Mouse (Mus musculus) hindbrain, embryonic 13.5 days (tissue): ENCODE results near the gene Prr23a3. TPM values are rescaled to one million over a fixed set of nuclear protein-coding genes. Genes with fewer than 3 reads are reported as not detected.

Experiments used
- ATAC-seq: fragments of 200-750 bp; cut with Nextera tagmentation; 2 replicates; pipeline ENCODE4 v1.8.0; 2017; ENCODE audit warnings: moderate TSS enrichment; ENCODE audit not compliant: low FRiP score
- H3K27ac ChIP-seq: fragments of 300-500 bp; sonication (generic); 2 replicates; pipeline ENCODE4 v1.5.1; 2015; ENCODE audit warnings: inconsistent platforms, mild to moderate bottlenecking, moderate library complexity
- H3K27me3 ChIP-seq: fragments of 300-500 bp; sonication (generic); 2 replicates; pipeline ENCODE4 v1.6.1; 2015; ENCODE audit warnings: mild to moderate bottlenecking, inconsistent platforms
- H3K36me3 ChIP-seq: fragments of 300-500 bp; sonication (generic); 2 replicates; pipeline ENCODE4 v1.6.1; 2015; ENCODE audit warnings: mild to moderate bottlenecking, inconsistent platforms
- H3K4me1 ChIP-seq: fragments of 300-500 bp; sonication (generic); replicated peaks from 2 replicates; pipeline ENCODE4 v1.6.1; 2015; ENCODE audit warnings: inconsistent platforms
- H3K4me2 ChIP-seq: fragments of 300-500 bp; sonication (generic); 2 replicates; pipeline ENCODE4 v1.6.1; 2015; ENCODE audit warnings: inconsistent platforms, mild to moderate bottlenecking, moderate library complexity
- H3K4me3 ChIP-seq: fragments of 300-500 bp; sonication (generic); 2 replicates; pipeline ENCODE4 v1.5.1; 2015; ENCODE audit warnings: mild to moderate bottlenecking, inconsistent platforms
- H3K9ac ChIP-seq: fragments of 300-500 bp; sonication (generic); 2 replicates; pipeline ENCODE4 v1.6.1; 2015; ENCODE audit warnings: mild to moderate bottlenecking, inconsistent platforms
- H3K9me3 ChIP-seq: fragments of 300-500 bp; sonication (generic); 2 replicates; pipeline ENCODE4 v1.6.1; 2016; ENCODE audit warnings: inconsistent platforms
- WGBS: fragments of 180-500 bp; shearing (Covaris S2); methylation state at CpG from one replicate; pipeline ENCODE4 v1.1.7; 2015; 5-methylcytosine and 5-hydroxymethylcytosine counted together
- polyA plus RNA-seq: library from polyadenylated mRNA; unstranded; fragments of >200 nt; fragmentation: Nextera tagmentation; extraction: Ambion mirVana; gene quantifications from 2 replicates; pipeline ENCODE4 v1.2.1, GENCODE M21; 2015

The Prr23a3 gene
- polyA plus RNA-seq, 1 experiment from 2014 or later: not detected

- Histone ChIP-seq H3K27ac (no peak overlapping the region), H3K9me3 (peaks cover 8% of the 10 kb centered on the region; the same call in 1 of the 2 replicates), H3K4me2 (no peak overlapping the region), H3K4me3 (no peak overlapping the region), H3K4me1 (no peaks in the 10 kb centered on the region), H3K9ac (no peak overlapping the region), H3K27me3 (no peaks in the 10 kb centered on the region), H3K36me3 (no peaks in the 10 kb centered on the region)
- 88% methylated on average over 1 of the region's 1 CpGs for WGBS
- no peak for ATAC-seq
These were observed 36.9 kb downstream of the Prr23a3 start for GRCm38 (mm10) chr9:98901486-98901885.

- Histone ChIP-seq H3K9ac (no peak within 1 kb of the TSS), H3K4me1 (no peaks in the 10 kb centered on the region), H3K4me2 (no peak within 1 kb of the TSS), H3K9me3 (no peaks in the 10 kb centered on the region), H3K27me3 (no peaks in the 10 kb centered on the region), H3K27ac (no peak within 1 kb of the TSS), H3K36me3 (no peaks in the 10 kb centered on the region), H3K4me3 (no peak within 1 kb of the TSS)
- WGBS: 95% methylated on average over 2 of the region's 2 CpGs
- ATAC-seq: no peak
These were observed 38.3 kb downstream of the Prr23a3 start, which contains the start of gene 7420426K07Rik for GRCm38 (mm10) chr9:98902819-98903218. Gene 7420426K07Rik (plus strand): TSS chr9:98903119.

Other genes with a start within 250 kb of the Prr23a3 start
- gene Prr23a1, start 22.3 kb upstream of the Prr23a3 start, polyA plus RNA-seq: 0.23 TPM in 1 of 2 replicates, not detected in the other
- not detected in 2 replicates for gene Prr23a2, start 8.3 kb upstream of the Prr23a3 start, polyA plus RNA-seq
- not detected in 2 replicates for gene 7420426K07Rik, start 38.4 kb downstream of the Prr23a3 start, polyA plus RNA-seq
- gene Foxl2, start 90.5 kb downstream of the Prr23a3 start, polyA plus RNA-seq: 0.61 TPM in 2 replicates
- 111 and 117 TPM in 2 replicates for gene Faim, start 121.6 kb downstream of the Prr23a3 start, polyA plus RNA-seq
- 0.10 and 0.21 TPM in 2 replicates for gene Gm1123, start 170.9 kb downstream of the Prr23a3 start, polyA plus RNA-seq